In the genomic region with DNA sequence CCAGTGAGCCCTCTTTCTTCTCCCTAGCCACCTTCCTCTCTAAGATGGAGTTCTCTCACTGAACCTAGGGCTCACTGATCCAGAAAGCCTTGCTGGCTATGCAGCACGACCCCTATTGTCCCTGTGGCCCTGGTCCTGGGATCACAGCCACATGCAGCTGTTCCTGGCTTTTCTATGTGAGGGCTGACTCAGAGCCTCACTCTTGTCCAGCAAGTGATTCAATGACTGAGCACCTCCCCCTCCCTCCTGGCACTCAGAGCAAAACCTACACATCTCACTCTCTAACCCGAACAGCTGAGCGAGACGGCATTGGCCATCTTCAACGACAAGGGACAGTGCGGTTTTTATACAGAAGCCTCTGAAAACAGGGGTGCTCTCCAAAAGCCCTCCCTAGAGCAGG, we compare ENCODE assay signal across 11 mouse cellular contexts. TPM values are rescaled to one million over a fixed set of nuclear protein-coding genes. Genes with fewer than 3 reads are reported as not detected.
DNase-seq lines count a peak whose midpoint lies in the region; ATAC-seq and TF ChIP-seq lines count a peak whose summit lies in the region.
"Had no signal": no experiment of that assay in that cellular context is flagged by ENCODE, and none has a peak within 500 bp of the region (broad histone marks: within the 10 kb centered on the region; RNA-seq: fewer than 3 reads in every experiment).

No protein-coding gene starts in this region.

- DNase-seq in heart, adult 18-20 months: peak; percentile 28 to 57
- no peak for DNase-seq in heart, embryonic 10.5 days (ENCODE audit: low spot score)
- peak; percentile 31 for DNase-seq in midbrain, embryonic 14.5 days
- peak; percentile 56 for DNase-seq in gastrocnemius, postnatal 14 days
- DNase-seq in natural killer cell, adult 2 months (ENCODE audit: low spot score in 2 of 2): no peak

- no peaks in the 10 kb centered on the region for H3K79me2 ChIP-seq in myocyte (ENCODE audit: control insufficient read depth, insufficient read depth)

- peaks cover 24% of the 10 kb centered on the region for H3K4me1 ChIP-seq in heart, embryonic 10.5 days
- peaks cover 17% of the 10 kb centered on the region for H3K4me1 ChIP-seq in midbrain, embryonic 14.5 days (ENCODE audit: control insufficient read depth, insufficient read depth, low read length)
- peaks cover 11% of the 10 kb centered on the region for H3K4me1 ChIP-seq in midbrain, embryonic 15.5 days
- peaks cover 38% of the 10 kb centered on the region for H3K4me1 ChIP-seq in forebrain, embryonic 13.5 days
- H3K4me1 ChIP-seq: megakaryocyte, embryonic 14.5 days had no signal

- no peak overlapping the region for H3K27ac ChIP-seq in heart, embryonic 10.5 days
- H3K27ac ChIP-seq in midbrain, embryonic 14.5 days (replicated peaks; ENCODE audit: low read depth, low read length): peak overlapping the region; percentile 32; the same call in 1 of the 2 replicates
- H3K27ac ChIP-seq in midbrain, embryonic 15.5 days: no peak overlapping the region
- H3K27ac ChIP-seq in forebrain, embryonic 13.5 days: no peak overlapping the region
- H3K27ac ChIP-seq: embryonic facial prominence, embryonic 13.5 days; kidney, postnatal 0 days had no signal

- H3ac ChIP-seq in myocyte (ENCODE audit: control insufficient read depth, insufficient read length): no peak overlapping the region

- no peak overlapping the region for H3K4me2 ChIP-seq in midbrain, embryonic 14.5 days (ENCODE audit: low read length)
- no peak overlapping the region for H3K4me2 ChIP-seq in midbrain, embryonic 15.5 days
- H3K4me2 ChIP-seq in myocyte (ENCODE audit: low read depth): peak overlapping the region; percentile 53
- H3K4me2 ChIP-seq in forebrain, embryonic 13.5 days: no peak overlapping the region
- H3K4me2 ChIP-seq: embryonic facial prominence, embryonic 13.5 days had no signal

- no peak overlapping the region for H3K4me3 ChIP-seq in heart, embryonic 10.5 days
- H3K4me3 ChIP-seq in midbrain, embryonic 14.5 days (replicated peaks; ENCODE audit: low read depth, low read length): no peak overlapping the region
- no peak overlapping the region for H3K4me3 ChIP-seq in midbrain, embryonic 15.5 days
- H3K4me3 ChIP-seq in myocyte: no peak overlapping the region
- no peak overlapping the region for H3K4me3 ChIP-seq in forebrain, embryonic 13.5 days
- H3K4me3 ChIP-seq: embryonic facial prominence, embryonic 13.5 days; megakaryocyte, embryonic 14.5 days had no signal

- no peak overlapping the region for H3K9ac ChIP-seq in midbrain, embryonic 14.5 days (replicated peaks; ENCODE audit: low read length)
- no peak overlapping the region for H3K9ac ChIP-seq in midbrain, embryonic 15.5 days
- no peak overlapping the region for H3K9ac ChIP-seq in forebrain, embryonic 13.5 days
- H3K9ac ChIP-seq: embryonic facial prominence, embryonic 13.5 days had no signal

- no peak for ATAC-seq in midbrain, embryonic 14.5 days (ENCODE audit: low FRiP score, low TSS enrichment)
- ATAC-seq in midbrain, embryonic 15.5 days (replicated peaks): no peak
- no peak for ATAC-seq in forebrain, embryonic 13.5 days

- H3K9me3 ChIP-seq in heart, embryonic 10.5 days: no peaks in the 10 kb centered on the region
- no peaks in the 10 kb centered on the region for H3K9me3 ChIP-seq in midbrain, embryonic 14.5 days (ENCODE audit: control insufficient read depth, low read length)
- no peaks in the 10 kb centered on the region for H3K9me3 ChIP-seq in midbrain, embryonic 15.5 days
- H3K9me3 ChIP-seq in forebrain, embryonic 13.5 days (replicated peaks): no peaks in the 10 kb centered on the region
- H3K9me3 ChIP-seq: embryonic facial prominence, embryonic 13.5 days; megakaryocyte, embryonic 14.5 days had no signal

- intact Hi-C loops in gastrocnemius, postnatal 14 days (cut with DNase I; ENCODE audit: low total_unique reads): no loop called here

- peaks cover 1% of the 10 kb centered on the region; the same call in 1 of the 2 replicates for H3K36me3 ChIP-seq in heart, embryonic 10.5 days
- H3K36me3 ChIP-seq in midbrain, embryonic 14.5 days (ENCODE audit: control insufficient read depth, insufficient read depth, low read length): peaks cover 56% of the 10 kb centered on the region
- H3K36me3 ChIP-seq in midbrain, embryonic 15.5 days (replicated peaks): peaks cover 20% of the 10 kb centered on the region
- H3K36me3 ChIP-seq in myocyte (ENCODE audit: control insufficient read depth, insufficient read depth): peaks cover 29% of the 10 kb centered on the region
- H3K36me3 ChIP-seq in forebrain, embryonic 13.5 days (ENCODE audit: poor library complexity, severe bottlenecking): peaks cover 44% of the 10 kb centered on the region

- H3K27me3 ChIP-seq in heart, embryonic 10.5 days (ENCODE audit: insufficient read depth, poor library complexity, severe bottlenecking): no peaks in the 10 kb centered on the region
- H3K27me3 ChIP-seq in midbrain, embryonic 14.5 days (ENCODE audit: control insufficient read depth, insufficient read depth, low read length): no peaks in the 10 kb centered on the region
- H3K27me3 ChIP-seq in midbrain, embryonic 15.5 days (replicated peaks): no peaks in the 10 kb centered on the region
- no peaks in the 10 kb centered on the region for H3K27me3 ChIP-seq in myocyte (ENCODE audit: control insufficient read depth, insufficient read depth, insufficient read length)
- H3K27me3 ChIP-seq in forebrain, embryonic 13.5 days: no peaks in the 10 kb centered on the region
- H3K27me3 ChIP-seq: embryonic facial prominence, embryonic 13.5 days; megakaryocyte, embryonic 14.5 days had no signal

- 78% methylated on average over 6 of the region's 6 CpGs for WGBS in heart, embryonic 10.5 days
- 43% methylated on average over 6 of the region's 6 CpGs for WGBS in midbrain, embryonic 14.5 days
- 40% methylated on average over 6 of the region's 6 CpGs for WGBS in midbrain, embryonic 15.5 days
- 42% methylated on average over 6 of the region's 6 CpGs for WGBS in forebrain, embryonic 13.5 days

- no peak for TF ChIP-seq POLR2A in myocyte (IDR thresholded peaks at IDR 0.05; ENCODE audit: insufficient read length, low read depth)

TF ChIP-seq in myocyte, 11 proteins besides CTCF, POLR2A, EP300 and RAD21:
- TF ChIP-seq REST (IDR thresholded peaks at IDR 0.05; ENCODE audit: insufficient read depth, insufficient read length) (no peak), TCF12 (IDR thresholded peaks at IDR 0.05; ENCODE audit: insufficient read depth, poor library complexity, severe bottlenecking) (peak; percentile 87), MAX (IDR thresholded peaks at IDR 0.05; ENCODE audit: low read depth) (no peak), MYOG (IDR thresholded peaks at IDR 0.05; ENCODE audit: control insufficient read depth in 1 of 3, insufficient read depth in 1 of 3, insufficient read length in 2 of 3, low read depth in 2 of 3) (peak; percentile 83 to 97 (median 90)), E2F4 (IDR thresholded peaks at IDR 0.05; ENCODE audit: insufficient read depth) (no peak), CEBPB (IDR thresholded peaks at IDR 0.05; ENCODE audit: insufficient read depth, poor library complexity, severe bottlenecking) (no peak), SRF (IDR thresholded peaks at IDR 0.05; ENCODE audit: control insufficient read depth, insufficient read length, low read depth) (no peak), USF1 (IDR thresholded peaks at IDR 0.05; ENCODE audit: low read depth) (no peak), MYOD1 (IDR thresholded peaks at IDR 0.05; ENCODE audit: control insufficient read depth in 1 of 3, insufficient read length in 2 of 3, low read depth in 2 of 3) (peak; percentile 65 to 97 (median 95)), TCF3 (IDR thresholded peaks at IDR 0.05; ENCODE audit: insufficient read length, low read depth) (no peak), POLR2AphosphoS2 (IDR thresholded peaks at IDR 0.05; ENCODE audit: insufficient read length, low read depth) (peak; percentile 12)

RNA-seq across cellular contexts. Expression of gene Ttc12, which starts 51.8 kb away (rescaled TPM):
- total RNA-seq in heart, adult 18-20 months (2021): 1 to 10 TPM; 8.0 to 9.2 TPM
- polyA plus RNA-seq in heart, embryonic 10.5 days (2016; fragmentation: Nextera tagmentation; extraction: Ambion mirVana): 2.0 and 2.7 TPM in 2 replicates
- polyA plus RNA-seq in midbrain, embryonic 14.5 days (2014; fragmentation: Nextera tagmentation; extraction: Ambion mirVana): 0.94 and 1.9 TPM in 2 replicates
- polyA plus RNA-seq in midbrain, embryonic 15.5 days (2015; fragmentation: Nextera tagmentation; extraction: Ambion mirVana): 1.9 and 2.1 TPM in 2 replicates
- 1 to 10 TPM in 1 of 2 experiments, under 1 TPM in 1; 0.86 to 1.2 TPM for total RNA-seq in gastrocnemius, postnatal 14 days (2021)
- polyA plus RNA-seq in myocyte (2012; fragmentation: generic; extraction: Trizol): 4.1 TPM
- polyA plus RNA-seq in forebrain, embryonic 13.5 days (2015; fragmentation: Nextera tagmentation; extraction: Ambion mirVana): 0.79 and 1.0 TPM in 2 replicates

Comparison
In these comparisons a context has a peak if more than half of its experiments do, and no peak if none do; other contexts are left out.
1. DNase-seq: peak in heart, adult 18-20 months (2 of 2), midbrain, embryonic 14.5 days (single experiment) and gastrocnemius, postnatal 14 days (single experiment); none in heart, embryonic 10.5 days (single experiment) and natural killer cell, adult 2 months (0 of 2).